Mouse (Mus musculus) induced T-regulatory cell, adult 2 months (primary cell): Measurements from ENCODE around the gene Olfr25.

ENCODE experiments used
- DNase-seq: peaks from one replicate; pipeline ENCODE4 v3.0.0-alpha.2; 2012; ENCODE audit warnings: low read depth

The Olfr25 gene

DNA sequence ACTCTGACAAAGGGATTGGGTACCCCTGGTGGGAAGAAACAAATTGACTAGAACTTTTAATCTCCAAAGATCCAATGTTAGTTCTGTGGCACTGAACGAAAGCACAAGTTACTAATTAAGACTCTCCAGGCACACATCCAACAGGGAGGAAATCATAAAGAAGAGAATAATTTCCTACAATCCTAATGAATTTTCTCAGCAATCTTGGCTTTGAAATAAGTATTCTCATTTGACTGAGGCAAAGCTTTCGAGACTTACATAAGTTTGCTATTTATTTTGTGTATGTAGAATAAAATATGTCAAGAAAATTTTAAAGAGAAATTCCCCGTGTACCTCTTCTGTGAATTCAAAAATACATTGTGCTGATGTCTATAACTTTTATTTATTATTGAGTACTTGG is at the start of gene Olfr25:
TSS of gene Olfr25 (plus strand) at position 301 of the 400 bp plus-strand sequence.
- DNase-seq: no peak

GRCm38 (mm10) chr9:38290807-38291206 is 38.1 kb upstream of the Olfr25 start, which contains the start of gene Olfr896-ps1:
Olfr896-ps1 (plus strand) TSS chr9:38291107.
- DNase-seq: no peak

DNA sequence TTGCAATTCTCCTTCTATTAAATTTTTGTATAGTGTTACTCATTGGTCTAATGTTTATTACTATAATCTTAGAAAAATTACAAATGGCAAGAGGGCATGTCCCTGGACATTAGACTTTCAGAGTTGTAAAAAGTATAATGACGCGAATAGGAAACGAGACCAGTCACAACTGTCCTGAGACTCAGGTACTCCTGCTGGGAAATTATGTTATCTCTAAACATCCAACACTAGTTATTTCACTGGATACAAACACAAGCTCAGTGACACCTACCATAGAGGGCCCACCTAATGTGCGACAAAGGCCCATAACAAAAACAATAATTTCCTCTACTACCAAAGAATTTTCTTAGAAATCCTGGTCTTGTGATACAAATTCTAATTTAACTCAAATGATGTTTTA is 19.3 kb downstream of the Olfr25 start, which contains the start of gene Olfr898:
TSS of gene Olfr898 (plus strand) at position 301 of the 400 bp plus-strand sequence.
- DNase-seq: no peak

GRCm38 (mm10) chr9:38366596-38366995 is 37.7 kb downstream of the Olfr25 start, which contains the start of gene Olfr250:
Olfr250 (plus strand) TSS chr9:38366896.
- no peak for DNase-seq

DNA sequence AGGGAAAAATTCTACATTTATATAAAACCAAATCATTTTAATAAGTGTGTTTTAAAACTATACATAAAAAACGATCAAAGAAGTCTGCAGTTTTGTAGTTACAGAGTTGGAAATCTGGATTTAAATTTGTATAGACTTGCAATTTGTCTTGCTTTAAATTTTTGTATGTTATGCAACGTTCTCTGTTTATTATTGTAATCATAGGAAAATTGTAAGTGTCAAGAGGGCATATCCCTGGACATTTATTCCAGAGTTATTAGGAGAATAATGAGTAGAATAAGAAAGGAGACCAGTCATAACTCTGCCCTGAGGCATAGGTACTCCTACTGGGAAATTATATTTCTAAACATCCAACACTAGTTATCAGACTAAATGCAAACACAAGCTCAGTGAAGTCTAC is 47.9 kb downstream of the Olfr25 start, which contains the start of gene Olfr251:
TSS of gene Olfr251 (plus strand) at position 301 of the 400 bp plus-strand sequence.
- no peak for DNase-seq
